In genomic region chr1:161195541-161196351, GRCm38 (mm10) we compare ENCODE assay signal across 7 mouse cellular contexts. TPM values are rescaled to one million over a fixed set of nuclear protein-coding genes. Genes with fewer than 3 reads are reported as not detected.
DNase-seq lines count a peak whose midpoint lies in the region; ATAC-seq lines count a peak whose summit lies in the region.

No protein-coding gene starts in this region.

- intact Hi-C loops in gastrocnemius, postnatal 14 days (cut with DNase I; ENCODE audit: low total_unique reads), result loop anchor here (10.0 kb wide), 1 partner anchor 451 kb away; no protein-coding TSS in a partner anchor

- ATAC-seq in megakaryocyte, adult 5-6 weeks (ENCODE audit: poor library complexity, severe bottlenecking), result peak; percentile 85

- DNase-seq in adrenal gland, postnatal 10 days, result peak; percentile 87
- peak; percentile 90 for DNase-seq in embryo, embryonic 11 days
- peak; percentile 78 for DNase-seq in gastrocnemius, postnatal 14 days
- DNase-seq in induced T-regulatory cell, adult 2 months (ENCODE audit: low read depth), result peak; percentile 78
- peak; percentile 31 to 53 for DNase-seq in left cerebral cortex, adult 8-10 months (ENCODE audit: low spot score in 2 of 2)
- peak; percentile 74 to 79 for DNase-seq in right cerebral cortex, adult 2 months (ENCODE audit: low spot score in 2 of 2)

RNA-seq across cellular contexts. Expression of gene Tex50, which starts 36.6 kb away (rescaled TPM):
- not detected for total RNA-seq in adrenal gland, postnatal 10 days (2021)
- total RNA-seq in gastrocnemius, postnatal 14 days (2021), result not detected
- under 1 TPM in 1 of 4 experiments, not detected in 3; 0.37 TPM for total RNA-seq in left cerebral cortex, adult 8-10 months (2022)
- total RNA-seq in megakaryocyte, adult 5-6 weeks (2015), result not detected in 2 replicates
- total RNA-seq in megakaryocyte, adult 5-6 weeks (2017), result not detected in 2 replicates

RNA-seq across cellular contexts. Expression of gene Ankrd45, which starts 53.3 kb away (rescaled TPM):
- 1 to 10 TPM; 1.7 to 3.0 TPM for total RNA-seq in adrenal gland, postnatal 10 days (2021)
- not detected for total RNA-seq in gastrocnemius, postnatal 14 days (2021)
- 10 to 100 TPM; 69.2 to 76.3 (median 74.0) TPM for total RNA-seq in left cerebral cortex, adult 8-10 months (2022)
- not detected in 2 replicates for total RNA-seq in megakaryocyte, adult 5-6 weeks (2015)
- total RNA-seq in megakaryocyte, adult 5-6 weeks (2017), result not detected in 2 replicates

RNA-seq across cellular contexts. Expression of gene Prdx6, which starts 55.3 kb away (rescaled TPM):
- 100 to 1,000 TPM; 360 to 367 TPM for total RNA-seq in adrenal gland, postnatal 10 days (2021)
- 10 to 100 TPM; 70.1 to 78.6 TPM for total RNA-seq in gastrocnemius, postnatal 14 days (2021)
- total RNA-seq in left cerebral cortex, adult 8-10 months (2022), result 100 to 1,000 TPM; 344 to 455 (median 377) TPM
- 161 and 201 TPM in 2 replicates for total RNA-seq in megakaryocyte, adult 5-6 weeks (2015)
- total RNA-seq in megakaryocyte, adult 5-6 weeks (2017), result 213 and 226 TPM in 2 replicates

Comparison
In these comparisons a context has a peak if more than half of its experiments do, and no peak if none do; other contexts are left out.
1. Peak in every context shown above with its lines: DNase-seq and ATAC-seq.
2. RNA of gene Ankrd45, which starts 53.3 kb away (total RNA-seq): 69.2 to 76.3 TPM in left cerebral cortex, adult 8-10 months; 1.7 to 3.0 TPM in adrenal gland, postnatal 10 days, not detected in gastrocnemius, postnatal 14 days and not detected in megakaryocyte, adult 5-6 weeks; every median in the first group is over 10 times any median in the second.